Mouse (Mus musculus): ENCODE measurements around the gene Kcnj4. TPM values are rescaled to one million over a fixed set of nuclear protein-coding genes. Genes with fewer than 3 reads are reported as not detected.

Gene Kcnj4
- polyA plus RNA-seq, 1 experiment from 2014 or later = not detected

DNA sequence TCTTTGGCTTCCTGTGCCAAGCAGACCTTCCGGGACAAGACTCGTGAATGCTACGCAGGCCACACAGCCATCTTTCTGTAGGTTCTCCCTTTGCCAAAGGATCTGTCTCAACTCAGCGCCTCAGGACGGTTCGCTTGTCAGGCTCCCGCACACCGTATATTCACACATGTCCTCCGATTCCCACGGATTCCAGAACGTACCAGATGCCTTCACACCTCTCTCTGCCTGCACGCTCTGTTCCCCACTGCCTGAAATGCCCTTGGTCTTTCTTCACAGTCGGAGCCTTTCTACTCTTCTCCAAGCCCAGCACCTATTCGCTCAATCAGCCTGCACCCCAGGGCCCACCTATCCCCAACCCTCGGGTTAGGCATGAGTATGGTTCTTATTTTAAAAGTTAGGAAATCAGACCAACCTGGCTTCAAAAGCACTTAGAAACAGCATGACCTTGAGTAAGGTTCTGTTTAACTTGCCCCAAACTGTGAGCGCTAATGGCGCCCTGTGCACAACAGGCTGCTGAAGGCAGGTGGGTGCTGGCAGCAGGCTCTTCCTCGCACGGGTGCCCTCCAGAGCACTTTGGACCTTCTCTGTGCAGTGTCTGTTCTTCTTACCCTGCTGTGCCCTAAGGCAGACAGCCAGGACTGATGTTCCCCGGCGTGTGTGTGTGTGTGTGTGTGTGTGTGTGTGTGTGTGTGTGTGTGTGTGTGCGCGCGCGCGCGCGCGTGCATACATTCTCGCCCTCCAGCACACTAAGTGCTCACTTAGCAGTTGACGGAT is 2.2 kb upstream of the Kcnj4 start:
- Histone ChIP-seq H3K4me3 (no peak overlapping the region), H3K4me2 (no peak overlapping the region), H3K9me3 (no peaks in the 10 kb centered on the region), H3K9ac (no peak overlapping the region), H3K4me1 (replicated peaks) (peaks cover 28% of the 10 kb centered on the region), H3K36me3 (no peaks in the 10 kb centered on the region), H3K27ac (no peak overlapping the region), H3K27me3 (peaks cover 96% of the 10 kb centered on the region)
- no peak for ATAC-seq (ENCODE audit: low FRiP score)
- WGBS = 61% methylated on average over 31 of the region's 31 CpGs

DNA sequence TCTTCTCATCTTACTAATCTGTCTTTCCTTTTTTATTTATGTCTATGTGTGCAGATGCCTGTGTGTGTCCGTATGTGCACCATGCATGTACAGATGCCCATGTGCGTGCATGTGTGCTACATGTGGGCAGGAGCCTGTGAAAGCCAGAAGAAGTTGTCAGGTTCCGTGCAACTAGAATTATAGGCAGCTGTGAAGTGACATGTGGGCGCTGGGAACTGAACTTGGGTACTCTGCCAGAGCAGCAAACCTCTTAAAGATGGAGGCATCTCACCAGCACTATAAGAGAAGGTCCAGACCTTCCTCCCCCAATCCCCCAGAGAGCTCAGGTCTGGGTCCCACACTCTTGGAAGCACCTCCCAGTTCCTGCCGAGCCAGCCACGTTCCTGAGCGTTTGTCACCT is 1.4 kb upstream of the Kcnj4 start:
- H3K27me3 ChIP-seq = peaks cover 99% of the 10 kb centered on the region
- no peak for ATAC-seq (ENCODE audit: low FRiP score)
- no peak overlapping the region for H3K27ac ChIP-seq
- H3K9me3 ChIP-seq = no peaks in the 10 kb centered on the region
- WGBS = 35% methylated on average over 7 of the region's 7 CpGs
- H3K9ac ChIP-seq = no peak overlapping the region
- H3K4me3 ChIP-seq = peak overlapping the region; percentile 57; the same call in 1 of the 2 replicates
- peaks cover 22% of the 10 kb centered on the region for H3K4me1 ChIP-seq (replicated peaks)
- peak overlapping the region; percentile 99 for H3K4me2 ChIP-seq
- no peaks in the 10 kb centered on the region for H3K36me3 ChIP-seq

DNA sequence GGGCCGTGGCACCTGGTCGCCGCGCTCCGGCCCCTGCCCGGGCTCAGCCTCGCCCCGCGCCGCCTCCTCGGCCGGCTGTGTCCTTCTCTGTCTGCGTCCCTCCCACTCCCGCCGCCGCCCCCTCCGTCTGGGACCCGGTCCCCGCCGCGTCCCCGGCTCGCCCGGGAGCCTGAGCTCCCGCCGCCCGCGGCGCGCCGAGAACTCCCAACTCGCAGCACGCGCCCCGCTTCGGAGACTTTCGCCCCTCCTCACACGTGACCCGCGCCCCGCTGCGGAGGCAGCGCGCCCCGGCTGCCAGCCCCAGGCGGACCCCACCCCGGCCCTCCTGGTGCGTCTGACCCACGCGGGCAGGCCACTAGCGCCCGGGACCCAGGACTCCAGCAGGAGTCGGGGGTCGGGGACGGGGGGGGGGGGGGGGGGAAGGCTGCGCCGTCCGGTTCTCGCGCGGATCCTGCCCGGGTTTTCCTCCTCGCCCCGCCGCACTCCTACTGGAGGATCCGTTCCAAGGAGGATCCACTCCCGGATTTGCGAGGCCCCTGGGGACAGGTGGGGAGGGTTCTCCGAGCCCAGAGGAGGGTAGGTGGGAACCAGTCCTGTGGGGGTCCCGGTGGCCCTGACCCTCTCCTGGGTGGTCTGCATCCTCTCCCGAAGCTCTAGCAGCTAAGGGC is 709 bp upstream of the Kcnj4 start:
- Histone ChIP-seq H3K4me3 (peak overlapping the region; percentile 57), H3K9ac (peak overlapping the region; percentile 71), H3K4me1 (replicated peaks) (peaks cover 17% of the 10 kb centered on the region), H3K4me2 (peak overlapping the region; percentile 99), H3K9me3 (no peaks in the 10 kb centered on the region), H3K27ac (no peak overlapping the region), H3K36me3 (no peaks in the 10 kb centered on the region), H3K27me3 (peaks cover 99% of the 10 kb centered on the region)
- under 1% methylated on average over 54 of the region's 71 CpGs for WGBS
- ATAC-seq (ENCODE audit: low FRiP score) = peak; percentile 55

DNA sequence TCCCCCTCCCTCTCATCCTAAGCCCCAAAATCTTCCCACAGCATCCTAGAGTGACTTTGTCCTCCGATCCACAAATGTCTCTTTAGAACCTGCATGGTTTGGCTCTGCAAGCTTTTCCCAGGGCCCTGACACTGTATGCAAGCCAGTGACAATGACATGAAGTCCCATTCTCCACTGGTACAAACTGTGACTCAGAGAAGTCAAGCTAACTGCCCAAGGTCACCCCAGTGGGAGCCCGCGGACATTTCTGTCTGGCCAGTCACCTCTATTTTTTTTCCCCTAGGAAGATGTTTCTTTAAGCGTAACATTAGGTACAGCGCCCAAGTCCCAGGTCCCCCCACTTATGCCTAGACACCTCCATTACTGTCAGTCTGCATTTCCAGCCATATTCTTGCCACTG is 1.6 kb downstream of the Kcnj4 start:
- no peak overlapping the region for H3K27ac ChIP-seq
- no peaks in the 10 kb centered on the region for H3K9me3 ChIP-seq
- no peaks in the 10 kb centered on the region for H3K36me3 ChIP-seq
- H3K4me2 ChIP-seq = no peak overlapping the region
- no peak for ATAC-seq (ENCODE audit: low FRiP score)
- WGBS = 71% methylated on average over 5 of the region's 5 CpGs
- H3K4me1 ChIP-seq (replicated peaks) = peaks cover 17% of the 10 kb centered on the region
- no peak overlapping the region for H3K9ac ChIP-seq
- peaks cover 98% of the 10 kb centered on the region for H3K27me3 ChIP-seq
- H3K4me3 ChIP-seq = no peak overlapping the region

DNA sequence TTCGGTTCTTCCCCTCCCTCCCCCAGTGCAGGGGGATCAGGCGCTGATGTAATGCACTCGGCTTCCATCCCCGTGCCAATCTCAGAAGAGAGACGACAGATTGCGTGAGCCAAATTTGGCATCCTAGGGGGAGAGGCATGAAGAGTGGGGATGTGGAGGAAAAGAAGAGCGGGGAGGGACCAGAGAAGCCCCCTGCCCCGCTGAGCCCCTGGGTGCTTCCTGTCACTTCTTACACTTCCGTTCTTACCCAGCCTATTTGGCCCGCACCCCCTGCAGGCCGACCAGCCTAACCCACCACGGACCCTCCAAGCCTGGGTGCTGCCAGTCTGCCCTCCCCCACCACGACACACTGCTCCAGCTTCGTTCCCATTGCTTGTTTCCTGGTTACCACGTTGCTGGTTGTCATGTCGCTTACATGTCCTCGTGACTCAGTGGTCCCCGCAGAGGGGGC is 2.1 kb downstream of the Kcnj4 start:
- Histone ChIP-seq H3K4me3 (no peak overlapping the region), H3K4me1 (replicated peaks) (peaks cover 17% of the 10 kb centered on the region), H3K4me2 (no peak overlapping the region), H3K36me3 (no peaks in the 10 kb centered on the region), H3K27me3 (peaks cover 98% of the 10 kb centered on the region), H3K9ac (0 out of 2 replicates have a peak overlapping the region, but pooled peaks have one; percentile 19), H3K9me3 (no peaks in the 10 kb centered on the region), H3K27ac (no peak overlapping the region)
- 24% methylated on average over 18 of the region's 18 CpGs for whole genome bisulfite sequencing
- no peak for ATAC-seq (ENCODE audit: low FRiP score)

DNA sequence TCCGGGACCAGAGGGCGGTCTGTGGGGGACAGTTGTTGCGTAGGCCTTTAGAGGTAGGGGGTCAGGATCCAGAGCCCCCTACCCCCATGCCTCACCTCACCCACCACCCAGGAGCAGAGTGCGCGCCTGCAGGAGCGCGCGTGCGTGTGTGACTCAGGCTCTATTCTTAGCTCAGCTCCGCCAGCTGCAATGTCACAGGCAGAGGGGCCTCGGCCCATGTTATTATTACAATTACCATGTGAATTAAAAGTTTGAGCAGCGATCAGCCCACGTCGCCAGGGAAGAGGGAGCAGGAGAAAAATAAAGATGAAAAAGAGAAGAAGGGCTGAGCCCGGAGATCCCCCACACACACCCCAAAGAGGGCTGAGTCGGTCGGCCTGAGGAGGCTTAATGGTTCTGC is 4.9 kb downstream of the Kcnj4 start:
- WGBS = 71% methylated on average over 17 of the region's 17 CpGs
- no peaks in the 10 kb centered on the region for H3K36me3 ChIP-seq
- no peak overlapping the region for H3K4me2 ChIP-seq
- no peak overlapping the region for H3K9ac ChIP-seq
- peaks cover 72% of the 10 kb centered on the region for H3K27me3 ChIP-seq
- H3K9me3 ChIP-seq = no peaks in the 10 kb centered on the region
- peaks cover 5% of the 10 kb centered on the region for H3K4me1 ChIP-seq (replicated peaks)
- no peak overlapping the region for H3K4me3 ChIP-seq
- no peak overlapping the region for H3K27ac ChIP-seq
- ATAC-seq (ENCODE audit: low FRiP score) = no peak

DNA sequence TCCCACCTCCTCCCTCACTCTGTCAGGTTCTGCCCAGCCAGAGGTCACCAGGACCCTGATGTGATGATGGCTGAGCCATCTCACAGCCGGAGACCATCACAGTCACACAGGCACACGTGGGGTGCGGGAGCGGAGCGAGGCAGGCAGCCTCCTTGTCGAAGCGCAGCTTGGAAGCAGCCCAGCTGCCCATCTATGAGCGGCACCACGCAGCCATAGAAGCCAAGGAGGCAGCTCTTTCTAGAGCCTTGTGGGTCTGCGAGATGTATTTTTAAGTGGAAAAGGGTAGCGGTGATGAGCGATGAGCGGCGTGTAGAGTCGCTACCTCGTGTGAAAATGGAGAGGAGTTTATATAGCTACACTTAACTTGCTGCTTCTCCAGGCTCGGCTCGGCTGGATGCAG is 11.5 kb downstream of the Kcnj4 start:
- Histone ChIP-seq H3K27me3 (peaks cover 29% of the 10 kb centered on the region), H3K9ac (no peak overlapping the region), H3K4me2 (no peak overlapping the region), H3K9me3 (no peaks in the 10 kb centered on the region), H3K36me3 (no peaks in the 10 kb centered on the region), H3K27ac (no peak overlapping the region), H3K4me1 (replicated peaks) (peaks cover 7% of the 10 kb centered on the region; the same call in 1 of the 2 replicates), H3K4me3 (no peak overlapping the region)
- 52% methylated on average over 18 of the region's 18 CpGs for WGBS
- ATAC-seq (ENCODE audit: low FRiP score) = no peak

DNA sequence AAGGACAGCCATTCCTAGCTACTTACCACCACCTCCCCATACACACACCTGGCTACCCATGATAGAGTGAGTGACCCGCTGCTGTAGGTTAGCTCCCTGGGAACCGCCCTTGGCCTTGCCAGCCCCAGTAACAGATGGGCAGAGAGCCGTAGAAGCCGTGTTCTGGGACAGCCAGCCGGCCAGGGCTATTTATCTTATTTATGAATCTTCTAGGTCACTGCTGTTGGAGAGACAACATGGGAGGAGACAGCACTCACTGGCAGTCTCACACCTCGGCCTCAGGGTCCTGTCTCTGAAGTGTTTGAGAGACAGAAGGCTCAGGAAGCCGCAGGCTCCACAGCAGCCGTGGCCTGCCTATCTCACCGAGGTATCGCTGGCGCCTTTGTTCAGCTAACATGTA is 15.6 kb downstream of the Kcnj4 start:
- Histone ChIP-seq H3K9ac (no peak overlapping the region), H3K4me3 (no peak overlapping the region), H3K27ac (no peak overlapping the region), H3K9me3 (no peaks in the 10 kb centered on the region), H3K36me3 (no peaks in the 10 kb centered on the region), H3K4me2 (no peak overlapping the region), H3K27me3 (peaks cover 19% of the 10 kb centered on the region), H3K4me1 (replicated peaks) (0 out of 2 replicates have a peak, but pooled peaks cover 12% of the 10 kb centered on the region)
- WGBS = 60% methylated on average over 11 of the region's 11 CpGs
- ATAC-seq (ENCODE audit: low FRiP score) = no peak

DNA sequence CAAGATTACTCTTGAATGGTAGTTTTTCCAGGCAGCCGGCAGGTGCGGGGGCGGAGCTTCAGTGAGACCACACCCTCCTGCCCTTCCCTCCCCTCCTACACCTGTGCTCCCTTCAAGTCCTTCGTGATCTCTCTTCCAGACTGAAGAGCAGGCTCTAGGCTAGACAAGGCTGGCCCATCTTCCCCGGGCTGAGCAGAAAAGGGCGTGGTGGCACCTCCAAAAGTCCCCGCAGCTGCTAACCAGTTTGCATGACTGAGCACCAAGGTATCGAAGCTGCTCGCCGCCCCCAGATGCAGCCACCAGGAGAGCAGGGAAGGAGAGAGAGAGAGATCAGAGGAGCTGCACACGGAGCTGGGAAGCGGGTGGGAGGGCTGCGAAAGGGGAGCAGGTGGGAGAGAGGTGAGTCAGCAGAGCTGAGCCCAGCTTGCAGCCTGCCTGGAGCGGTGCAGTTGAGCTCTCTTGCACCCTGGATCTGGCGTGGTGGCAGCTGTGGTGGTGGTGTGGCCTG is 23.8 kb downstream of the Kcnj4 start:
- Histone ChIP-seq H3K9ac (0 out of 2 replicates have a peak overlapping the region, but pooled peaks have one; percentile 24), H3K27ac (no peak overlapping the region), H3K27me3 (peaks cover 18% of the 10 kb centered on the region; the same call in 1 of the 2 replicates), H3K36me3 (no peaks in the 10 kb centered on the region), H3K9me3 (no peaks in the 10 kb centered on the region), H3K4me1 (replicated peaks) (peaks cover 7% of the 10 kb centered on the region; the same call in 1 of the 2 replicates), H3K4me3 (no peak overlapping the region), H3K4me2 (no peak overlapping the region)
- 8% methylated on average over 15 of the region's 15 CpGs for WGBS
- ATAC-seq (ENCODE audit: low FRiP score) = no peak

DNA sequence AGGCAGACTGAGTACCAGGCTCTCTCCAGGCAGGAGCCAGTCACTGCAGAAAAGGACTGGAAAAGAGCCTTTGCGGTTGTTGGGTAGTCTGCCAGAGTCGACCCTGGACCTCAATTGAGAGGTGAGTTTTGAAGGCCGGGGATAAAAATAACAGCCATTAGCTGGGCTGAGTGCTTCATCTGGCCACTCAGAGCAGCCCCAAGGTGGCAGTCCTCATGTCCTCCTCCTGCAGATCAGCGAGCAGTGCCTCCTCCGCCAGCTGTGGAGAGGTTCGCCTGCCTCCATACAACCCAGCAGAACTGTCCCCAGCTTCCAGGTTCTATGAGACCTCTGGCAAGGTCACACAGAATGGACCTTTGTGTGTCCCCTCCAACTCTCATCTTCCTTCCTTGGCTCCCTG is 27.8 kb downstream of the Kcnj4 start:
- no peak for ATAC-seq (ENCODE audit: low FRiP score)
- H3K36me3 ChIP-seq = no peaks in the 10 kb centered on the region
- H3K27me3 ChIP-seq = peaks cover 18% of the 10 kb centered on the region; the same call in 1 of the 2 replicates
- H3K4me2 ChIP-seq = no peak overlapping the region
- no peak overlapping the region for H3K4me3 ChIP-seq
- no peak overlapping the region for H3K27ac ChIP-seq
- no peak overlapping the region for H3K9ac ChIP-seq
- WGBS = 66% methylated on average over 6 of the region's 6 CpGs
- H3K9me3 ChIP-seq = peaks cover 4% of the 10 kb centered on the region; the same call in 1 of the 2 replicates
- H3K4me1 ChIP-seq (replicated peaks) = peaks cover 7% of the 10 kb centered on the region; the same call in 1 of the 2 replicates

DNA sequence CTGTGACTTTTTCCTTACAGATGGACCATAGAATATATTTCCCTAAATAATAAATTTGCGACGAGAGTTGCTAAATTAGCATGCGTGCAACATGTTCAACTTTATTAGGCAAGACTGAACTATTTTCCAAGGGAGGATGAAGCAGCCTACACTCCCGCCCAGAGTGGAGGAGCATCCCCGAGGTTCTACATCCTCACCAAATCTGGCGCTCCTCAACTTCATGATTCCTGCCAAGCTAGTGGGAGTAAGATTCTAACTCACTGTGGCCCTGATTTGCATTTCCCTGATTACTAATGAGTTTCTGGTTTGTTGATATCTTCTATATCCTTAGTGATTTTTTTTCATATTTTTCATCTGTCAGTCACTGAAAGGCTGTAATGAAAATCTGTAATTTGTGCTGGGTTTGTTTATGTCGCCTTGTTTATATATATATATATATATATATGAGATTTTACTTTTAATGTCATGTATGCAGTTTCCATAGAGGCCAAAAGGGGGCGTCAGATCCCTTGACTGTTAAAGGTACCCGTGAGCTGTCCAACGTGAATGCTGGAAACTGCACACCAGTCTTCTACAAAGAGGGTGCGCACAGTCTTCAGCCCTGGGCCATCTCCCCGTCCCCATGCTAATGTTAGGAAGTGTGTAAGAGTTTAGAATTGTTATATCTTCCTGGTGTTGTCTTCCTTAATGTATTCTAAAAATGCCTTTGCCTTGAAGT is 31.2 kb downstream of the Kcnj4 start:
- 58% methylated on average over 12 of the region's 12 CpGs for WGBS
- Histone ChIP-seq H3K4me2 (no peak overlapping the region), H3K4me3 (no peak overlapping the region), H3K4me1 (replicated peaks) (peaks cover 16% of the 10 kb centered on the region), H3K27ac (no peak overlapping the region), H3K9ac (no peak overlapping the region), H3K9me3 (peaks cover 4% of the 10 kb centered on the region; the same call in 1 of the 2 replicates), H3K36me3 (no peaks in the 10 kb centered on the region), H3K27me3 (0 out of 2 replicates have a peak, but pooled peaks cover 4% of the 10 kb centered on the region)
- no peak for ATAC-seq (ENCODE audit: low FRiP score)

DNA sequence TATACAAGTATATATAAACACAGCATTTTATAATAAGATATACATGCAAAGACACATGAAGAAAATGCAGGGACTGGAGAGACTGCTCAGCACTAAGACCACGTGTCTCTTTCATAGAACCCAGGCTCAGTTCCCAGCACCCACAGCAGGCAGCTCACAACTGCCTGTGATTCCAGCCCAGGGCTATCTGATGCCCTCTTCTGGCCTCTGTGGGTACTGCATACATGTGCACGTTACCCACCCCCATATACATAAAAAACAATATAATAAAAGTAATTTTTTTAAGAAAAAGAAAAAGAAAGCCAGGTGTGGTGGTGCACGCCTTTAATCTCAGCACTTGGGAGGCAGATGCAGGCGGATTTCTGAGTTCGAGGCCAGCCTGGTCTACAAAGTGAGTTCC is 32.0 kb downstream of the Kcnj4 start:
- 83% methylated on average over 5 of the region's 5 CpGs for WGBS
- Histone ChIP-seq H3K4me3 (no peak overlapping the region), H3K9me3 (peaks cover 4% of the 10 kb centered on the region; the same call in 1 of the 2 replicates), H3K9ac (no peak overlapping the region), H3K4me2 (no peak overlapping the region), H3K27ac (no peak overlapping the region), H3K36me3 (no peaks in the 10 kb centered on the region), H3K4me1 (replicated peaks) (peaks cover 16% of the 10 kb centered on the region), H3K27me3 (peaks cover 6% of the 10 kb centered on the region; the same call in 1 of the 2 replicates)
- no peak for ATAC-seq (ENCODE audit: low FRiP score)

Data from hindbrain, embryonic 13.5 days (tissue).